Mouse (Mus musculus): Measurements from ENCODE around the gene Zdhhc19.

Gene Zdhhc19

DNA sequence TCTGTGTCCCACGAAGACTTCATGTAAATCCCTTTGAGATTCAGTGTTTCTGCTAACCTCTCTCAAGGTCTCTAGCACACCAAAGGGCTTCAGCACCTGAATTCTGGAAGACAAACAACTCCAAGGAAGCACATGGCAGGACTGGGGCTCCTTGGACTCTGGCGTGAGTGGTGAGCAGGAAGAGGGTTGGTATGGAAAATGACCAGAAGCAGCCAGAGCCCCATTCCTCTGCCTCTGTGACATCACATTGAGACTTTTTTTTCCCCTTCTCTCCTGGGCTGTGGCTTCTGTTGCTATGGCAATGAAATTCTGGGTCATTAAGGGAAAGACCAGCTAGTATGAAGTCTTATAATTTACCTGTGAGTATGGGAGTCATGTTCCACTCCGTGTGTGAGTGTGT, at the start of gene Zdhhc19:
Gene Zdhhc19 (plus strand): TSS at position 301 of the 400 bp plus-strand sequence.
- no peak for DNase-seq (ENCODE audit: low spot score)

DNA sequence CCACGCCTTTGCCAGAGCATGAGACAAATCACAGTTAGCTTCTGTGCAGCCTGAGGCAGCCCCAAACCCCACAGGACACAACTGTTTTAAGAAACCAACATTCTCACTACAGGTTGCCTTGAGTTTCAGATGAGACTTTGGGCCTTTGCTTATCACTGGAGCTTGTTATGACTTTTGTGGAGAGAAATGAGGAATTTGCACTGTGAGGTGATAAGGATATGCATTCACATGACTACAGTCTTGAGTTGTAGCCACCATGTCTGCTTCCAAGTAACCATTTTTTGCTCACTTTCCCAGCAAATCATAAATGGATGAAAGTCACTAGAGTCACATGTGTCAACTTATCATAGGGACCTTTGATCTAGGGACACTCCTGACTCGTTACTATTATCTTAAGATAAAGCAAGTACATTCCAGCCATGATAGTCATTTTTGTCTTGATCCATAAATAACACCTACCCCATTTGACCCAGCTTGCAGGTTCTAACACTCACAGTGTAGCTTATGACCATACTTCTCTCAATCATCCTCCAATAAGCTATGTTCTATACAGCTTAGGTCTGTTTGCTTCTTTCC, 49.4 kb upstream of the Zdhhc19 start:
- no peak for DNase-seq (ENCODE audit: low spot score)

DNA sequence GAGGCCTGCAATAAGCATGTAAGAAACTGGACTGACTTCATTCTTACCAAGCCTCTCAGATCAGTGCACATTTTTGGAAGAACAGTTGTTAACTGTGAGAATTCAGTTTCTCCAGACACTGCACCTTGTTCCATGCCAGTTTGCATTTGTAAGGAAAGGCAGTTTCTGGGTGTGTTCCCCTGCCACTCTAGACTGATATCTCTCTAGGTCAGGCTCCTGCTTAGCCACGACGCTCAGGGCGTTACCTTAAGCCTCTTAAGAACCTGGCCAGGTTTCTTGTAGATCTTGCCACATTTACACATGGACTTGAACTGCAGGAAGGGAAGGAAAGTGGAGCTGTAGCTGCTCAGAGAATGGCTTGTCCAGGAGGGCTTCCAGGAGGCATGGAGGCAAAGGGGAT, 46.4 kb upstream of the Zdhhc19 start:
- DNase-seq (ENCODE audit: low spot score) = peak; percentile 32

DNA sequence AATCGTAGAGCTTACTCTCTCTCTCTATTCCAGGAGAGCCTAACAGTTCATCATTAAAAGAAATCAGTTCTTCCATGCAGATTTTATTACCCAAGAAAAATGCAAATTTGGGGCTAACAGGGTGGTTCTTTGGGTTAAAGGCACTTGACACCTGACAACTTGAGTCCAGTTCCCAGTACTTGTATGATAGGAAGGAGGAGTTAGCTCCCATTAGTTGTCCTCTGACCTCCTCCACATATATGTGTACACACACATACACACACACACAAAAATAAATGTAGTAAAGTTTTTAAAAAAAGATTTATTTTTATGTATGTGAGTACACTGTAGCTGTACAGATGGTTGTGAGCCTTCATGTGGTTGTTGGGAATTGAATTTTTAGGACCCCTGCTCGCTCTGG, 45.9 kb upstream of the Zdhhc19 start:
- DNase-seq (ENCODE audit: low spot score) = no peak

DNA sequence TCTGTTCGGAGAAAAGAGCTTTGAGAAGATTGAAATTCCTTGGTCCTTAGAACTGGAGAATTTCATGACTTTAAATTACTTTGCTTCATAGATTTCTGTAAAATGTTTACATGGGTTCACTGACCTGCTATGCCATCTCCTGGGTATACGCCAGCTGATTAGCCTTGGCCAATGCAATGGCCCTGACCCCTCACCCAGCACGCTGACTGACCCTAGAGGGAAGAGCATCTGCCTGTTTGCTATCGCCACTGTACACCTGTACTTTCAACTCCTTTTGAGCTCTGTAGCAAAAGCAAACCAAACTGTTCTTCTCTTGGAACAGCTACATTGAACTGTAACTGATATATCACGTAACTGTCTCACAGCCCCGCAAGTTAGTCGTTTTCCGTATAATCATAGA, 43.0 kb upstream of the Zdhhc19 start:
- DNase-seq (ENCODE audit: low spot score) = no peak

DNA sequence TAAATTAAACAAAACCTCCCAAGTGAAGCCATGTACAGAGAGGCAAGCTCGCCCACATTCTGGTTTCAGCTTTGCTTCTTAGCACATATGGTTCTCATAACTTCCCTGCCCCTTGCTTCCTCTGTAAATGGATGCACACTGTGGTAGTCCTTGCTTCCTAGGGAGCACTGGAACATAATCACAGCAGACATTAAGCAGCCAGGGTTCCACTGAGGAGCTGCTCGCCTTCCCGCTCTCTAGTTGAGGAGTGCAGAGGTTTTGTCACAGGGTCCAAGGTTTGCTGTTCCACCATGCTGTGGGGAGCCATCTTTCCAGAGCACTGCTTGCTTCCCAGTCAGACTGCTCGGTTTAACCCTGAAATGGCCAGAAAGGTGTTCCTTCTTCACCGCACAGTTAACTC, 41.4 kb upstream of the Zdhhc19 start:
- DNase-seq (ENCODE audit: low spot score) = no peak

DNA sequence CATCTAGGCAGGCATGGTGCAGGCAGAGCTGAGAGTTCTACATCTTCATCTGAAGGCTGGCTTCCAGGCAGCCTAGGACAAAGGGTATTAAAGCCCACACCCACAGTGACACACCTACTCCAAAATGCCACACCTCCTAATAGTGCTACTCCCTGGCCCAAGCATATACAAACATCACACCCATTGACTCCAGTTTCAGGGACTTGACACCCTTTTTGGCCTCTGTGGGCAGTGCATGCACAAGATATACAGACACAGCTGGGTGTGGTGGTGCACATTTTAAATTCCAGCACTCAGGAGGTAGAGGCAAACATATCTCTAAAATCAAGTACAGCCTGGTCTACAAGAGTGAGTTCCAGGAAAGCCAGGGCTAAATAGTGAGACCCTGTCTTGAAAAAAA, 40.0 kb upstream of the Zdhhc19 start:
- DNase-seq (ENCODE audit: low spot score) = no peak

DNA sequence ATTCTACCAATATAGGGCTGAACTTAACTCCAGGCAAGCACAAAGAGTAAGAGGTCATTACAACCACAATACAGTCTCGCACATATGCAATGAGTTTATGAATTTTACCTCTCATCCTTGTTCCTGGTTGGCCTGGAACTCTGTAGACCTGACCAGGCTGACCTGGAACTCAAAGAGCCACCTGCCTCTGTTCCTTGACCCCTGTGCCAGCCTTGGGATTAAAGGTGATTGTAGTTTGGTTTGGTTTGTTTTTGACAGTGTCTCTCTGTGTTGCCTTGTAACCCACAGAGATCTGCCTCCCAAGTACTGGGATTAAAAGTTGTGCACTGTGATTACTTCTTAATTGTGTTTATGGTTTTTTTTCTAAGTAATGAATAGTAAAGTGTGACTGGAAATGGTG, 39.3 kb upstream of the Zdhhc19 start:
- DNase-seq (ENCODE audit: low spot score) = no peak

DNA sequence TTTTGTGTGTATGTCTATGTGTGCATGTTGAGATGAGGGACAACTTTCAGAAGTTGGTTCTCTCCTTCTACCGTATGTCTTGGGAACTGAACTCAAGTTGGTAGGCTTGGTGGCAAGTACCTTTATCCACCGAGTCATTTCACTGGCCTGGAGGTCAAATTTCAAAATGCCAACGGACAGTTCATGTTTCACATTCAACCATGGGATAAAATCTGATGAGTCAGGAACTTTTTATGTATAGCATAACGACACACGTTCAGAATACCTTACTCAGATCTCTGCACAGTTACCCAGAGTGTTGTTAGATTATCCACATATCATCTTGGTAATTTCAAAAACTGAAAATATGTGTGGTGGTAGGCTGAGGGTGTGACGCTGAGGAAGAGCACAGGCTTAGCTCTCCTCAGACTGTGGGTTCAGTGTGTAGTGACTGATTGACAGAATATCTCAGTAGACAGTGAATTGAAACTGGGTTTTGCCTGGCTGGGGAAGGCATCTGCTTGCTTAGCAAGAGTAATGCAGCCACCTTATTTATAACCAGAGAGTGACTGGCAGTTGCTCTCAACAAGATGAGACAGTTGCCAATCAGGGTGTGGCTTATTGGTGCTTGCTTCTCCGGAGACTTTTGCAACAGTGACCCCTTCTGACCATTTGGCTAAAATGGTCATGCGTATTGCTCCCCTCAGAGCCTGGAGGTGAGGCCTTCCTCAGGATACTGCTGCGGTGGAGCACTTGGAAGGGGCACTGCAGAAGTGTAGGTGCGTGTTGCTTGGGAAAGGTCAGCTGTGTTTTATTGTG, 38.3 kb upstream of the Zdhhc19 start:
- DNase-seq (ENCODE audit: low spot score) = peak; percentile 52

DNA sequence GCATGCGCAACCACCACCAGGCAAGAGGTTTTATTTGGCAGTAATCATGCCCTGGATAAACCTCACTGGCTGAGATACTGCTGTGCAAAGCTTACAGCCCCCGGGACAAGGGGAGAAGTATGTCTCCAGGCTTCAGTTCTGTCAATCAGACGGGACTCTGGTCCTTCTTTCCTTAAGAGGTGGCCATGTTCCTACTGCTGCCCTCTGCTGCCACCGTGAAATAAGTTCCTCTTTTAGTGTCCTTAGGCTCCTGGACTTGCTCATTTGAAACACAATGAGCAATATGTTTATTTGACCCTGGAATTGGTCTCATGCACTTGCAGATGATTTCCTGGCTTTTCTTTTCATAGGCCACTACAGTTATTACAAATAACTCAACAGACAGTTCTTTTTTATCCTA, 35.5 kb upstream of the Zdhhc19 start:
- no peak for DNase-seq (ENCODE audit: low spot score)

DNA sequence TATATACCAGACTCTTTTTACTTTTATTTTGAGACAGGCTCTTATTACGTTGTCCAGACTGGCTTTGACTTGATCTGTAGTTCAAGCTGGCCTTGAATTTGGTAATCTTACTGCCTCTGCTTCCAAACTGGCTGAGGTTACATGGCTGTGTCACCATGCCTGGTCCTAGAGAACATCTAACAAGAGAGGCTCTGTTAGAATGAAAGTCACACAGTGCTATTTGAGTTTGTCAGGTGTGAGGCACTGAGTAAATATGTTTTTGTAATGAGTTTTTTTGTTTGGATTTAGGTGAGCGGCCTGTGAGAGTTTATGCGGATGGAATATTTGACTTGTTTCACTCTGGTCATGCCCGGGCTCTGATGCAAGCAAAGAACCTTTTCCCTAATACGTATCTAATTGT, 34.4 kb upstream of the Zdhhc19 start:
- no peak for DNase-seq (ENCODE audit: low spot score)

DNA sequence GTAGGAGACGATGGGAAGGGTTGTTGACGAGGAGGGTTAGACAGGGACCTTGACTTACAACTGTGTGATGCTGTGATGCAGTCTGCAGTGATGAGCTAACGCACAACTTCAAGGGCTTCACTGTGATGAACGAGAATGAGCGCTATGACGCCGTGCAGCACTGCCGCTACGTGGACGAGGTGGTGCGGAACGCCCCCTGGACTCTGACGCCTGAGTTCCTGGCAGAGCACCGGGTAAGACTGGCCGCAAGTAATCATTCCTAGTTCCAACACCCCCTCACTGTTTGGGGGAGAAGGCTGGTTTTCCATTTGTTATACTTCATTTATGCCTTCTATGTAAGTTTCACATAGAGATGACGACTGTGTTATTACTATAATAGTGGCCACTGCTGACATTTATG, 33.1 kb upstream of the Zdhhc19 start:
- no peak for DNase-seq (ENCODE audit: low spot score)

DNA sequence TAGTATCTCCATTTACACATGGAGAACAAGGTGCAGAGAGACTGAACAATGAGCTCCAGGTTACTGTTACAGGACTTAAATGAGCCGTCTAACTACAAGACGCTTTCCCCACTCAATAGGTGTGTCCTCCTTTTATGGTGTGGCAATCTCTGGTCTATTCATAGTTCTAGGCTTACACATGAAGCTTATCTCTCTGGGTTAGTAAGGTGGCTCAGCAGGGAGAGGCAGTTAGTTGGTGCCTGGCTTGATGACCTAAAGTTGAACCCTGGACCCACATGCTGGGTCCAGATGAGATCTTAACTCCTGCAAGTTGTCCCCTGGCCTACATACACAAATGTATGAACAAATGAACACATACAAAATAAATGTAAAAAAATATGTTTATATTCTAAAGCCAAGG, 32.6 kb upstream of the Zdhhc19 start:
- no peak for DNase-seq (ENCODE audit: low spot score)

DNA sequence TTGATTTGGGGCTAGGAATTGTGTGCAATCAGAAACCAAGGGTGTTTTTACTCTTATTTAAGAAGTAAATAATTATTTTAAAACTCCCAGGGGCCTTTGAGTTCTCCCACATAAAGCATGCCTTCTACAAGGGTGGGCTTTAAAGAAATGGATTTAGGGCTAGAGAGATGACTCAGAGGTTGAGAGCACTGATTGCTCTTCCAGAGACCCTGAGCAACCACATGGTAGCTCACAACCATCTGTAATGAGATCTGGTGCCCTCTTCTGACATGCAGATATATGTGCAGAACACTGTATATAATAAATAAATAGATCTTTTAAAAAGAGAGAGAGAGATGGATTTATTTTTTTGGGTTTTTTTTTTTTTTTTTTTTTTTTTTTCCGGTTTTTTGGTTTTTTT, 31.2 kb upstream of the Zdhhc19 start:
- no peak for DNase-seq (ENCODE audit: low spot score)

DNA sequence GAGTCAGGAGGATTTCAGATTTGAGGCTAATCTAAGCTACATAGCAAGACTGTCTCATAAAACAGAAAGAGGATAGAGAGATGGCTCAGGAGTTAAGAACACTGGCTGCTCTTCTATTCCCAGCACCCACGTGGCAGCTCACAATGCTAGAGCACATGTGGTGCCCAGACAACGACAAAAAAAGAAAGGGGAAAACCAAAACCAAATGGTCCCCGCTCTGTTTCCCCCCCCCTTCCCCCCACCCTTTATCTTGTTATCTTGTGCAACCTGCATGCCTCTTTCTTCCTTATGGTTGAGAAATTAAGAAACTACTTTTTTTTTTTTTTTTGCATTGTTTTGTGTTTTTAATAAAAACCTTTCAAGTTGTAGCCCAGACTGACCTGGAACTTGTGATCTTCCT, 27.6 kb upstream of the Zdhhc19 start:
- no peak for DNase-seq (ENCODE audit: low spot score)

DNA sequence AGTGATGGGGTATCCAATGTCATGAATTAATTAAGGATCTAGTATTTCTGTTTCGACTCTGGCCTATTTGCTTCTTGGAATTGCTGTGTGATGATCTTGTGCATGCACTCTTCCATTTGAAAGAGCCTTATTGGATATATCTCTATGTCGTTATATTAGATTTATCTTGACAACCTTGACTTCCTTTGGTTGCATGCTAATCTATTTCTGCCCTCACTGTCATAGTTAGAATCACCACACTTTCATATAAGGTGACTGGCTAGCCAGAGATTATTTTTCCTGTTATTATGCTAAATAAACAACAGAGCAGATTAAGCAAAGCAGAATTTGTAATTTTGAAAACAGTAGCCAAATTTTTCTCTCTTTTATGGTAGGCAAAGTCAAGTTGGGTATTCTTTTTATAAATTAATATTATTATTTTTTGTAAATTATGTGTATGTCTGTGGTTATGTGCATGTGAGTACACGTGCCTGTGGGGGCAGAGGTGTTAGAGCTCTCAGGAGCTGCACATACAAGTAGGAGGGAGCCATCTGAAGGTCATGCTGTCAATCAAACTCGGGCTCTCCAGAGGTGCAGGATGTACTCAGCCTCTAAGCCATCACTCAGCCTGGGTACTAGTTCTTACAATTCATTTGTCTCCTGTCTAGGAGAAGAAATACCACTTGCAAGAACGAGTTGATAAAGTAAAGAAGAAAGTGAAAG, 26.5 kb upstream of the Zdhhc19 start:
- DNase-seq (ENCODE audit: low spot score) = no peak

DNA sequence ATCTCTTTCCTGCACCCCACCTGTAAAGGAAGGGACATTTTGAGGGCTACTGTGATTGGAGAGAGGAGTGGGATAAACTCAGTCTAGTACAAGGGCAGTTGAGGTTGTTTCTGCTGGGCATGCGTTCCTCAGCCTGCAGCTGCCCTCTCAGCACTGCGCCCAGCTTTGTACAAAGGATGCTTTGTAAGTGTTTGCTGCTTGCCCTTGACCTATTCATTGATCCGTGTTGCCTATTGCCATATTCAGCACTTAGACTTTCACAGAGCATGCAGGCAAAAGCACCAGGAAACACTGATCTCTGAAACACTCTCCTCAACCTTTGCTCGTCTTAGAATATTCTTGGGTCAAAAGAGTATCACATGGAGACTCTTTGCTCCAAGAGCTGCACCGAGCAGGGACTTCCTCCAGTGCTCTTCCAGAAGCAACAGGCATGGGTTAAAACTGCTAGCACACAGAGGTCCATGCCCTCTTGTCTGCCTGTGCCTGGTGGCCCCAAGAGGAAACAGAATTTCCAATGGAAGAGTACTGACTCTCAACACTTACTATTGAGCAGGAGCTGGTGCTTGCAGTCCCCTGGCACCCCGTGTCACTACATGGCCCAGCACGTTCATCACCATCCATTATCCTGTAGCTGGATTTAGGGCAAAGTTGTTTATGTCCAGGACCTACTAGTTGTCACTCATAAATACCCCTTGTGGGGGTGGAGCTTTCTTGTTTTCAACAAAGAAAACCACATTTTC, 23.6 kb upstream of the Zdhhc19 start:
- DNase-seq (ENCODE audit: low spot score) = no peak

DNA sequence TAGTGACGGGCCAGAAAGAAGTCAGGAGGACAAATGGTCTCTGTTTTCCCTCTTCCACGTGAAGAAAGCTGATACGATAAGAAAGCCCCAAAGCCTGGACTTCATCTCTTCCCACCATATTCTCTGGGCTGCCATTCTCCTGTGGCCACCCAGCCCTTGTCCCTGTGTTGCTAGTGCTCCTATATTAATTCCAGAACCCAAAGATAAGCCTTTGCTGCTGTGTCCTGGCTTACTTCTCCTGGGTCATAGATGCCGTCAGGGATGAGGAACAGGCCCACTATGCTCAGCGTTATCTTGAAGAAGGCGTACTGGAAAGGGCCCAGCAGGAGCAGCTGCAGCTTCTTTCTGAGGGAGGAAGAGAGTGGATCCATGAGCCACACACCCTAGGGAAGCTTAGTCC, 18.8 kb upstream of the Zdhhc19 start:
- DNase-seq (ENCODE audit: low spot score) = no peak

DNA sequence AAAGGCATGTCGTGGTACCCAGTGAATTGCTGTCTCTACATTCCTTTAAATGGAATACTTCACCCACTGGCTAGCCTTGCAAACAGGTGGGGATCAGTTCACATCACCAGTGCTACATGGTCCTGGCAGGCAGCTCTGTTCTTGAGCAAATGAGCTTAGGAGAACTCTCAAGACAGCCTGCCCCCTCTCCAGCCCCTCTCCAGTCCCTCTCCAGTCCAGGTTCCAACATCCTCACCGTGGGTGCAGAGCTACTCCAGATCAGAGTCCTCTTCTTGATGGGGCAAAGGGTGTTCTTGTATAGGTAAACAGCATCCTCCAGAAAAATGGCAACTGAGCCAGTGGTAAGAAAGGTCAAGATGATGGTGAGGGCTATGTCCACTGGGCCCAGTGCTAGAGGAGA, 16.6 kb upstream of the Zdhhc19 start:
- DNase-seq (ENCODE audit: low spot score) = no peak

DNA sequence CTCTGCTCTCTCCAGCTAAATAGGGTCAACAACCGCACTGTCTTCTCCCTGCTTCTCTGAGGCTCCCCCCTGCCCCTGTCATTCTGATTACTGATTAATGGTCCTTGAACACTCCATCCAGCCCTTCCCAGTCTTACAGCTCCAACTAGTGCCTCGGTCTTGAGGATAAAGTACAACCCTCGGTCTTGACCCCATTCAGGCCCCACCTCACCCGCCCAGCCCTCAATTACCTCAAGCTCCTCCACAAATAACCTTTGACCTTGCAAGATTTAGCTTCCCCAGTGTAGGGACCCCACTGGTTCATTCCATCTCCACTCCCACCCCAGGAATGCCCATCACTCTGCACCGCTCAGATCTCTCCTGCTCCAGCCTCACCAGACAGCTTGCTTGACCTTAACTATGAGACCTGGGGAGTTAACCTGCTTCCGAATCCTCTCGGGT, 11.6 kb upstream of the Zdhhc19 start:
- DNase-seq (ENCODE audit: low spot score) = no peak

DNA sequence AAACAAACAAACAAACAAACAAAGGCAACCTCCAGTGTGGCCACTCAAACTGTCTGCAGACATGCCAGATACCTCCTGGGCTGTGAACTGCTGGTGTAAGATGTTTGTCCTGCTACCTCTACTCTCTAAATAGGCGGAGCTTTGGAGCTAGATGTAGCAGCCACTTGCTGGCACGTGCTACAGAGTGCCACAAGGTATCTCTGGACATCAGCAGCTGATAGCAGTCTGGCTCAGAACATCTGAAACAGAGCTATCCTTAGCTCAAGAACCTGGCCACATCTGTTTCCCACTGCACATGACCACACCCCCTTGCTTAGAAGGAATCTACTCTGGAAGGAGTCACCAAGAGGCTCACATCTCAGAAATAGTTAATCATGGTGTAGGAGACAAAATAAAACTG, 10.9 kb upstream of the Zdhhc19 start:
- no peak for DNase-seq (ENCODE audit: low spot score)

DNA sequence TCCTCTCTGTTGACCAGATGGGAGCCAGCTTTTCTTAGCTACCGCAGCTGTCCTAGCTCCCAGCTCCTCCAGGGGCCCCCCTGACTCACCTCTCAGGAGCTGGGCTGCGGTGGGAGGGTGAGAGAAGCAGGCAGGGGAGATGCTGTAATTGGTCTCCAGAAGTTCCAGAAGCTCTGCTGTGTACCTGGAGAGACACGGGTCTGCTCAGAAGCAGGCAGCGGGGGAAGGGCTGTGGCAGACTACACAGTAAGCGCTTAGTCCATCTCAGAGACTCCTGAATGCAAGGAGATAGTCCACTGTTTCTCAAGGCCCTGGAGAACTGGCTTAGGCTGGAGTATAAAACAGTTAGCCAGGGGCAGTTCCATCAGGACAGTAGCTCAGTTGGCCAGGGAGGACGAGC, 10.0 kb upstream of the Zdhhc19 start:
- no peak for DNase-seq (ENCODE audit: low spot score)
